Mouse (Mus musculus) neural tube, embryonic 10.5 days (tissue): Measurements from ENCODE around the gene Akip1.

Experiments used
- DNase-seq: peaks from one replicate; pipeline ENCODE4 v3.0.0-alpha.2; 2017; ENCODE audit warnings: low spot score; ENCODE audit errors: extremely low spot score

Gene Akip1

GRCm38 (mm10) chr7:109703190-109704015, at the start of gene Akip1, which contains the start of gene St5:
Gene Akip1, plus strand, starts transcription at chr7:109703690.
Gene St5, minus strand, starts transcription at chr7:109703605.
- peak; percentile 98 for DNase-seq

GRCm38 (mm10) chr7:109654871-109655270, 48.6 kb upstream of the Akip1 start:
- DNase-seq = no peak

- no peak for DNase-seq
Observed at GRCm38 (mm10) chr7:109657884-109658283, 45.6 kb upstream of the Akip1 start.

GRCm38 (mm10) chr7:109659278-109659677, 44.2 kb upstream of the Akip1 start:
- no peak for DNase-seq

GRCm38 (mm10) chr7:109662626-109663025, 40.9 kb upstream of the Akip1 start:
- DNase-seq = no peak

- no peak for DNase-seq
Observed at GRCm38 (mm10) chr7:109666664-109667063, 36.8 kb upstream of the Akip1 start.

GRCm38 (mm10) chr7:109669426-109670170, 33.9 kb upstream of the Akip1 start:
- no peak for DNase-seq

GRCm38 (mm10) chr7:109671581-109672471, 31.7 kb upstream of the Akip1 start:
- DNase-seq = peak; percentile 83

GRCm38 (mm10) chr7:109674944-109675628, 28.4 kb upstream of the Akip1 start:
- DNase-seq = no peak

GRCm38 (mm10) chr7:109680284-109680683, 23.2 kb upstream of the Akip1 start:
- DNase-seq = no peak

- DNase-seq = no peak
Observed at GRCm38 (mm10) chr7:109680879-109681278, 22.6 kb upstream of the Akip1 start.

GRCm38 (mm10) chr7:109686585-109687128, 16.8 kb upstream of the Akip1 start:
- DNase-seq = no peak

- DNase-seq = no peak
Observed at GRCm38 (mm10) chr7:109690101-109690500, 13.4 kb upstream of the Akip1 start.

- no peak for DNase-seq
Observed at GRCm38 (mm10) chr7:109690961-109691360, 12.5 kb upstream of the Akip1 start.

- no peak for DNase-seq
Observed at GRCm38 (mm10) chr7:109694576-109695338, 8.7 kb upstream of the Akip1 start.

GRCm38 (mm10) chr7:109695339-109695726, 8.2 kb upstream of the Akip1 start:
- DNase-seq = no peak

- no peak for DNase-seq
Observed at GRCm38 (mm10) chr7:109700213-109700612, 3.3 kb upstream of the Akip1 start.

GRCm38 (mm10) chr7:109702721-109703120, 769 bp upstream of the Akip1 start:
- DNase-seq = peak; percentile 14

GRCm38 (mm10) chr7:109704016-109704377, 507 bp downstream of the Akip1 start:
- no peak for DNase-seq

- DNase-seq = no peak
Observed at GRCm38 (mm10) chr7:109704461-109704860, 971 bp downstream of the Akip1 start.
